Mouse (Mus musculus) E14TG2a.4 (cell line): ENCODE measurements at regions not wholly inside any gene's neighbourhood (a gene's known extent, or its start where the extent isn't known, plus 50 kb on each side); places are given as distances from the start of the nearest gene placed in this dataset.

Source experiments
- H3K27me3 ChIP-seq: 2 replicates; pipeline ENCODE4 v1.6.1; 2014; ENCODE audit warnings: low read length, control low read depth; ENCODE audit not compliant: insufficient read depth
- H3K36me3 ChIP-seq: 2 replicates; pipeline ENCODE4 v1.6.1; 2014; ENCODE audit warnings: low read length, control low read depth; ENCODE audit not compliant: insufficient read depth
- H3K4me1 ChIP-seq: replicated peaks from 2 replicates; pipeline ENCODE4 v1.6.1; 2014; ENCODE audit warnings: low read depth, low read length, control low read depth
- H3K4me3 ChIP-seq: replicated peaks from 2 replicates; pipeline ENCODE4 v1.5.1; 2014; ENCODE audit warnings: mild to moderate bottlenecking, low read length
- H3K9me3 ChIP-seq: 2 replicates; pipeline ENCODE4 v1.6.1; 2014; ENCODE audit warnings: low read length, control low read depth
- CTCF ChIP-seq: conservative IDR thresholded peaks from 2 replicates; pipeline ENCODE4 v1.5.1; 2014; ENCODE audit warnings: low read length
- NANOG ChIP-seq: IDR thresholded peaks from 2 replicates; pipeline ENCODE4 v1.6.1; 2014; ENCODE audit warnings: borderline replicate concordance, low read length, mixed read lengths
- POU5F1 ChIP-seq: IDR thresholded peaks from 2 replicates; pipeline ENCODE4 v1.6.1; 2014; ENCODE audit warnings: low read length, borderline replicate concordance

GRCm38 (mm10) chr1:57323118-57323517, 54.3 kb upstream of the 1700066M21Rik start:
- TF ChIP-seq NANOG (no peak), CTCF (no peak), POU5F1 (no peak)
- Histone ChIP-seq H3K36me3 (no peaks in the 10 kb centered on the region), H3K4me1 (no peaks in the 10 kb centered on the region), H3K4me3 (no peak overlapping the region), H3K9me3 (peaks cover 20% of the 10 kb centered on the region), H3K27me3 (no peaks in the 10 kb centered on the region)

GRCm38 (mm10) chr1:57325585-57326165, 51.7 kb upstream of the 1700066M21Rik start:
- H3K4me1 ChIP-seq = no peaks in the 10 kb centered on the region; the same call in 1 of the 2 replicates
- no peaks in the 10 kb centered on the region for H3K36me3 ChIP-seq
- H3K27me3 ChIP-seq = no peaks in the 10 kb centered on the region
- no peaks in the 10 kb centered on the region for H3K9me3 ChIP-seq
- no peak for TF ChIP-seq NANOG
- no peak for TF ChIP-seq POU5F1
- TF ChIP-seq CTCF = no peak
- no peak overlapping the region for H3K4me3 ChIP-seq
